Mouse (Mus musculus): ENCODE results near the gene Negr1. TPM values are rescaled to one million over a fixed set of nuclear protein-coding genes. Genes with fewer than 3 reads are reported as not detected.

Gene Negr1
- polyA plus RNA-seq, 1 experiment from 2014 or later, result 7.3 TPM

- ATAC-seq (ENCODE audit: low FRiP score, low TSS enrichment), result no peak
- H3K36me3 ChIP-seq (ENCODE audit: insufficient read depth, low read length), result no peaks in the 10 kb centered on the region
- no peak overlapping the region for H3K9ac ChIP-seq (replicated peaks; ENCODE audit: low read length)
- no peaks in the 10 kb centered on the region for H3K27me3 ChIP-seq (ENCODE audit: insufficient read depth, low read length)
- H3K4me3 ChIP-seq (ENCODE audit: low read length), result no peak overlapping the region
- H3K4me1 ChIP-seq (ENCODE audit: insufficient read depth, low read length), result no peaks in the 10 kb centered on the region
- H3K27ac ChIP-seq (ENCODE audit: low read length), result no peak overlapping the region
- H3K4me2 ChIP-seq (replicated peaks; ENCODE audit: low read depth, low read length), result no peak overlapping the region
- no peaks in the 10 kb centered on the region for H3K9me3 ChIP-seq (ENCODE audit: low read length)
- 84% methylated on average over 3 of the region's 3 CpGs for WGBS
Measured at GRCm38 (mm10) chr3:156912816-156913215, 351.2 kb downstream of the Negr1 start.

GRCm38 (mm10) chr3:156921369-156921768 lies 359.8 kb downstream of the Negr1 start:
- Histone ChIP-seq H3K27me3 (ENCODE audit: insufficient read depth, low read length) (no peaks in the 10 kb centered on the region), H3K4me2 (replicated peaks; ENCODE audit: low read depth, low read length) (no peak overlapping the region), H3K27ac (ENCODE audit: low read length) (no peak overlapping the region), H3K36me3 (ENCODE audit: insufficient read depth, low read length) (no peaks in the 10 kb centered on the region), H3K4me3 (ENCODE audit: low read length) (no peak overlapping the region), H3K4me1 (ENCODE audit: insufficient read depth, low read length) (no peaks in the 10 kb centered on the region), H3K9me3 (ENCODE audit: low read length) (no peaks in the 10 kb centered on the region), H3K9ac (replicated peaks; ENCODE audit: low read length) (no peak overlapping the region)
- ATAC-seq (ENCODE audit: low FRiP score, low TSS enrichment), result no peak

- Histone ChIP-seq H3K9me3 (ENCODE audit: low read length) (no peaks in the 10 kb centered on the region), H3K4me1 (ENCODE audit: insufficient read depth, low read length) (no peaks in the 10 kb centered on the region), H3K36me3 (ENCODE audit: insufficient read depth, low read length) (no peaks in the 10 kb centered on the region), H3K4me3 (ENCODE audit: low read length) (no peak overlapping the region), H3K27me3 (ENCODE audit: insufficient read depth, low read length) (no peaks in the 10 kb centered on the region), H3K9ac (replicated peaks; ENCODE audit: low read length) (no peak overlapping the region), H3K27ac (ENCODE audit: low read length) (no peak overlapping the region), H3K4me2 (replicated peaks; ENCODE audit: low read depth, low read length) (no peak overlapping the region)
- no peak for ATAC-seq (ENCODE audit: low FRiP score, low TSS enrichment)
- WGBS, result 69% methylated on average over 1 of the region's 1 CpGs
Measured at GRCm38 (mm10) chr3:156923159-156923558, 361.6 kb downstream of the Negr1 start.

GRCm38 (mm10) chr3:156925102-156925501 lies 363.5 kb downstream of the Negr1 start:
- Histone ChIP-seq H3K27me3 (ENCODE audit: insufficient read depth, low read length) (no peaks in the 10 kb centered on the region), H3K36me3 (ENCODE audit: insufficient read depth, low read length) (no peaks in the 10 kb centered on the region), H3K9me3 (ENCODE audit: low read length) (no peaks in the 10 kb centered on the region), H3K4me1 (ENCODE audit: insufficient read depth, low read length) (no peaks in the 10 kb centered on the region), H3K4me3 (ENCODE audit: low read length) (no peak overlapping the region), H3K4me2 (replicated peaks; ENCODE audit: low read depth, low read length) (no peak overlapping the region), H3K9ac (replicated peaks; ENCODE audit: low read length) (no peak overlapping the region), H3K27ac (ENCODE audit: low read length) (no peak overlapping the region)
- 88% methylated on average over 5 of the region's 5 CpGs for WGBS
- no peak for ATAC-seq (ENCODE audit: low FRiP score, low TSS enrichment)

- WGBS, result 53% methylated on average over 5 of the region's 5 CpGs
- no peak for ATAC-seq (ENCODE audit: low FRiP score, low TSS enrichment)
- Histone ChIP-seq H3K4me3 (ENCODE audit: low read length) (no peak overlapping the region), H3K9me3 (ENCODE audit: low read length) (no peaks in the 10 kb centered on the region), H3K36me3 (ENCODE audit: insufficient read depth, low read length) (no peaks in the 10 kb centered on the region), H3K27ac (ENCODE audit: low read length) (no peak overlapping the region), H3K4me1 (ENCODE audit: insufficient read depth, low read length) (no peaks in the 10 kb centered on the region), H3K27me3 (ENCODE audit: insufficient read depth, low read length) (no peaks in the 10 kb centered on the region), H3K9ac (replicated peaks; ENCODE audit: low read length) (no peak overlapping the region), H3K4me2 (replicated peaks; ENCODE audit: low read depth, low read length) (no peak overlapping the region)
Measured at GRCm38 (mm10) chr3:156928396-156929061, 366.9 kb downstream of the Negr1 start.

- no peaks in the 10 kb centered on the region for H3K27me3 ChIP-seq (ENCODE audit: insufficient read depth, low read length)
- no peaks in the 10 kb centered on the region for H3K36me3 ChIP-seq (ENCODE audit: insufficient read depth, low read length)
- H3K4me3 ChIP-seq (ENCODE audit: low read length), result no peak overlapping the region
- no peaks in the 10 kb centered on the region for H3K4me1 ChIP-seq (ENCODE audit: insufficient read depth, low read length)
- H3K4me2 ChIP-seq (replicated peaks; ENCODE audit: low read depth, low read length), result no peak overlapping the region
- no peak overlapping the region for H3K27ac ChIP-seq (ENCODE audit: low read length)
- H3K9ac ChIP-seq (replicated peaks; ENCODE audit: low read length), result no peak overlapping the region
- no peak for ATAC-seq (ENCODE audit: low FRiP score, low TSS enrichment)
- H3K9me3 ChIP-seq (ENCODE audit: low read length), result no peaks in the 10 kb centered on the region
- WGBS, result 78% methylated on average over 3 of the region's 3 CpGs
Measured at GRCm38 (mm10) chr3:156929062-156929397, 367.4 kb downstream of the Negr1 start.

GRCm38 (mm10) chr3:156929677-156930440 lies 368.3 kb downstream of the Negr1 start:
- Histone ChIP-seq H3K27ac (ENCODE audit: low read length) (no peak overlapping the region), H3K4me2 (replicated peaks; ENCODE audit: low read depth, low read length) (no peak overlapping the region), H3K27me3 (ENCODE audit: insufficient read depth, low read length) (no peaks in the 10 kb centered on the region), H3K4me3 (ENCODE audit: low read length) (no peak overlapping the region), H3K4me1 (ENCODE audit: insufficient read depth, low read length) (no peaks in the 10 kb centered on the region), H3K36me3 (ENCODE audit: insufficient read depth, low read length) (no peaks in the 10 kb centered on the region), H3K9me3 (ENCODE audit: low read length) (no peaks in the 10 kb centered on the region), H3K9ac (replicated peaks; ENCODE audit: low read length) (no peak overlapping the region)
- 75% methylated on average over 2 of the region's 2 CpGs for WGBS
- no peak for ATAC-seq (ENCODE audit: low FRiP score, low TSS enrichment)

- no peak overlapping the region for H3K9ac ChIP-seq (replicated peaks; ENCODE audit: low read length)
- no peaks in the 10 kb centered on the region for H3K27me3 ChIP-seq (ENCODE audit: insufficient read depth, low read length)
- no peak for ATAC-seq (ENCODE audit: low FRiP score, low TSS enrichment)
- H3K4me1 ChIP-seq (ENCODE audit: insufficient read depth, low read length), result no peaks in the 10 kb centered on the region
- H3K27ac ChIP-seq (ENCODE audit: low read length), result no peak overlapping the region
- no peak overlapping the region for H3K4me2 ChIP-seq (replicated peaks; ENCODE audit: low read depth, low read length)
- H3K9me3 ChIP-seq (ENCODE audit: low read length), result no peaks in the 10 kb centered on the region
- WGBS, result 91% methylated on average over 2 of the region's 2 CpGs
- no peaks in the 10 kb centered on the region for H3K36me3 ChIP-seq (ENCODE audit: insufficient read depth, low read length)
- H3K4me3 ChIP-seq (ENCODE audit: low read length), result no peak overlapping the region
Measured at GRCm38 (mm10) chr3:156931011-156931410, 369.4 kb downstream of the Negr1 start.

GRCm38 (mm10) chr3:156931540-156931939 lies 369.9 kb downstream of the Negr1 start:
- H3K4me2 ChIP-seq (replicated peaks; ENCODE audit: low read depth, low read length), result no peak overlapping the region
- H3K27ac ChIP-seq (ENCODE audit: low read length), result no peak overlapping the region
- no peaks in the 10 kb centered on the region for H3K4me1 ChIP-seq (ENCODE audit: insufficient read depth, low read length)
- no peak for ATAC-seq (ENCODE audit: low FRiP score, low TSS enrichment)
- H3K27me3 ChIP-seq (ENCODE audit: insufficient read depth, low read length), result no peaks in the 10 kb centered on the region
- no peaks in the 10 kb centered on the region for H3K9me3 ChIP-seq (ENCODE audit: low read length)
- H3K36me3 ChIP-seq (ENCODE audit: insufficient read depth, low read length), result no peaks in the 10 kb centered on the region
- no peak overlapping the region for H3K9ac ChIP-seq (replicated peaks; ENCODE audit: low read length)
- 94% methylated on average over 1 of the region's 1 CpGs for WGBS
- no peak overlapping the region for H3K4me3 ChIP-seq (ENCODE audit: low read length)

GRCm38 (mm10) chr3:156934778-156935290 lies 373.2 kb downstream of the Negr1 start:
- no peak for ATAC-seq (ENCODE audit: low FRiP score, low TSS enrichment)
- Histone ChIP-seq H3K4me2 (replicated peaks; ENCODE audit: low read depth, low read length) (no peak overlapping the region), H3K9ac (replicated peaks; ENCODE audit: low read length) (no peak overlapping the region), H3K27me3 (ENCODE audit: insufficient read depth, low read length) (no peaks in the 10 kb centered on the region), H3K36me3 (ENCODE audit: insufficient read depth, low read length) (no peaks in the 10 kb centered on the region), H3K9me3 (ENCODE audit: low read length) (no peaks in the 10 kb centered on the region), H3K27ac (ENCODE audit: low read length) (no peak overlapping the region), H3K4me3 (ENCODE audit: low read length) (no peak overlapping the region), H3K4me1 (ENCODE audit: insufficient read depth, low read length) (no peaks in the 10 kb centered on the region)
- 59% methylated on average over 5 of the region's 5 CpGs for WGBS

Data from kidney, embryonic 16.5 days (tissue).